Mouse (Mus musculus) heart, embryonic 11.5 days (tissue): ENCODE measurements around the gene Epb41l4b. TPM values are rescaled to one million over a fixed set of nuclear protein-coding genes. Genes with fewer than 3 reads are reported as not detected.

Experiments
- ATAC-seq: fragments of 200-750 bp; cut with Nextera tagmentation; replicated peaks from 2 replicates; pipeline ENCODE4 v1.8.0; 2017; ENCODE audit warnings: moderate library complexity; ENCODE audit not compliant: insufficient number of reproducible peaks, low FRiP score, low TSS enrichment
- H3K27ac ChIP-seq: fragments of 300-500 bp; sonication (generic); 2 replicates; pipeline ENCODE4 v1.5.1; 2014; ENCODE audit warnings: mild to moderate bottlenecking, low read depth, low read length
- H3K27me3 ChIP-seq: fragments of 300-500 bp; sonication (generic); 2 replicates; pipeline ENCODE4 v1.6.1; 2014; ENCODE audit warnings: mild to moderate bottlenecking, low read length, mixed read lengths; ENCODE audit not compliant: control insufficient read depth, insufficient read depth
- H3K36me3 ChIP-seq: fragments of 300-500 bp; sonication (generic); 2 replicates; pipeline ENCODE4 v1.6.1; 2014; ENCODE audit warnings: mild to moderate bottlenecking, low read length, moderate library complexity, mixed read lengths; ENCODE audit not compliant: control insufficient read depth, insufficient read depth
- H3K4me1 ChIP-seq: fragments of 300-500 bp; sonication (generic); 2 replicates; pipeline ENCODE4 v1.6.1; 2014; ENCODE audit warnings: low read length; ENCODE audit not compliant: control insufficient read depth, insufficient read depth
- H3K4me2 ChIP-seq: fragments of 300-500 bp; sonication (generic); 2 replicates; pipeline ENCODE4 v1.6.1; 2014; ENCODE audit warnings: mild to moderate bottlenecking, moderate library complexity
- H3K4me3 ChIP-seq: fragments of 300-500 bp; sonication (generic); 2 replicates; pipeline ENCODE4 v1.5.1; 2014; ENCODE audit warnings: low read depth, low read length
- H3K9ac ChIP-seq: fragments of 300-500 bp; sonication (generic); 2 replicates; pipeline ENCODE4 v1.6.1; 2014; ENCODE audit warnings: mild to moderate bottlenecking, low read depth, low read length, moderate library complexity
- H3K9me3 ChIP-seq: fragments of 300-500 bp; sonication (generic); replicated peaks from 2 replicates; pipeline ENCODE4 v1.6.1; 2016; ENCODE audit warnings: low read length; ENCODE audit not compliant: control insufficient read depth
- WGBS: fragments of 180-500 bp; shearing (Covaris S2); extraction: QIAGEN DNeasy Blood & Tissue Kit; methylation state at CpG from one replicate; pipeline ENCODE4 v1.1.7; 2014; ENCODE audit not compliant: insufficient replicate concordance; 5-methylcytosine and 5-hydroxymethylcytosine counted together
- polyA plus RNA-seq: library from polyadenylated mRNA; unstranded; fragments of >200 nt; fragmentation: Nextera tagmentation; extraction: Ambion mirVana; gene quantifications from 2 replicates; pipeline ENCODE4 v1.2.1, GENCODE M21; 2014

Gene Epb41l4b
- polyA plus RNA-seq, 1 experiment from 2014 or later = 0.67 TPM

DNA sequence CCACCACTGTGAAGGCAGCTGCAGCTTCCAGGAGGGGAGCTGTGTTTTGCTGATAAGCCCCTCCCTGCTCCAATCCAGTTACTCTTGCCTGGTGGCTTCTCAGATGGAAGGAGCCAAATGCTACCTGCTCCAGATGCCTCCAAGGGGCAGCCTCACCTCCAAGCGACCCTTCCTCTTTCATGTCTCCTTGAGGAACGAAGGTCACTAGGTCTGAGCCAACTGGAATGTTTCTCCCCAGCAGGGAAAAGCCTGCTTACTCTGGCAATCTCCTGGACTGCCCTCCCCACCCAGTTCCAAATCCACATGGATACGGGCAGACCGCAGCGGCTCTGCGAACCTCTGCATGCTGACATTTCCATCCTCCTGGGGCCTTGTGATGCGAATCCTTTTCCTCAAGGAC is 69.4 kb downstream of the Epb41l4b start:
- Histone ChIP-seq H3K9me3 (no peaks in the 10 kb centered on the region), H3K9ac (no peak overlapping the region), H3K27me3 (no peaks in the 10 kb centered on the region), H3K4me3 (no peak overlapping the region), H3K4me1 (no peaks in the 10 kb centered on the region), H3K4me2 (no peak overlapping the region), H3K36me3 (no peaks in the 10 kb centered on the region), H3K27ac (no peak overlapping the region)
- WGBS = 63% methylated on average over 7 of the region's 7 CpGs
- ATAC-seq = no peak

DNA sequence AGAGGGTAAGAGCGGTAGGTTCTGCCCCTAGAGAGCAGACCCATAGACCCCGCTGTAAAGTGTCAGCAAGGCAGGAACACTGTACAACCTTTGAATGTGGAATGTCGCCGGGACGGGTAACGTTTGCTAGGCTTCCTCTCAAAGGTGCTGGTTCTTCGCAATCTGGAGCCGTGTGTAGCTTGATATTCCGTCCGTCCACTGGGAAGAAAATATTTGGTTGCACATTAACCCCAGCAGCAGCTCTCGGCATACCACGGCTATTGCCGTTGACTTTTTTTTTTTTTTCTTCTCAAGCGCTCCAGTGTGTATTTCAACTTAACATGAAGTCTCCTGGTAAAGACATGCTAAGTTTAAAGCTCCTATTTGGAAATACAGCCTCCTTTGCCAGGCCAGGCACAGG is 70.1 kb downstream of the Epb41l4b start:
- no peak overlapping the region for H3K9ac ChIP-seq

DNA sequence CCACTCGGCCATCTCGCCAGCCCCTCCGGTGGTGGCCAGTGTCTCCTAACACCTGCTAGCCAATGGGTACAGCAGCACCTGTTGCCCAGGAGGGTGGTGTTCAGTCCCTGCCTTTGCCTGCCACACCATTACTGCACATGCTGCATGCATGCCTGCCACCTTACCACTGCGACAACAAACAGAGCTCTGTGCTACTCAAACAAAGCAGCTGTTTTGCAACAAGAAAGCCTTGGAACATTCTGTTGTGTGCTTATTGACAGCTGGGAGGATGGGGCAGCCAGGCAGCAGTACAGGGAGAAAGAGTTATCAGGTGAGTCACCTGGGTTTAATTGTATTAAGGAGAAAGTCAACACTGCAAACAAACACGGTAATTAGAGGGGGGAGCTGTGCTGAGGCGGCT is 72.6 kb downstream of the Epb41l4b start:
- Histone ChIP-seq H3K27ac (no peak overlapping the region), H3K27me3 (no peaks in the 10 kb centered on the region), H3K4me1 (no peaks in the 10 kb centered on the region), H3K36me3 (no peaks in the 10 kb centered on the region), H3K4me3 (no peak overlapping the region), H3K9ac (no peak overlapping the region), H3K4me2 (no peak overlapping the region), H3K9me3 (no peaks in the 10 kb centered on the region)
- no peak for ATAC-seq
- 70% methylated on average over 6 of the region's 6 CpGs for WGBS

More for the DNA sequence above, 70.1 kb downstream of the Epb41l4b start:
- no peaks in the 10 kb centered on the region for H3K4me1 ChIP-seq
- H3K4me3 ChIP-seq = no peak overlapping the region
- no peaks in the 10 kb centered on the region for H3K9me3 ChIP-seq
- H3K27me3 ChIP-seq = no peaks in the 10 kb centered on the region
- no peak overlapping the region for H3K27ac ChIP-seq
- WGBS = 86% methylated on average over 14 of the region's 14 CpGs
- H3K36me3 ChIP-seq = no peaks in the 10 kb centered on the region
- H3K4me2 ChIP-seq = no peak overlapping the region
- ATAC-seq = no peak

DNA sequence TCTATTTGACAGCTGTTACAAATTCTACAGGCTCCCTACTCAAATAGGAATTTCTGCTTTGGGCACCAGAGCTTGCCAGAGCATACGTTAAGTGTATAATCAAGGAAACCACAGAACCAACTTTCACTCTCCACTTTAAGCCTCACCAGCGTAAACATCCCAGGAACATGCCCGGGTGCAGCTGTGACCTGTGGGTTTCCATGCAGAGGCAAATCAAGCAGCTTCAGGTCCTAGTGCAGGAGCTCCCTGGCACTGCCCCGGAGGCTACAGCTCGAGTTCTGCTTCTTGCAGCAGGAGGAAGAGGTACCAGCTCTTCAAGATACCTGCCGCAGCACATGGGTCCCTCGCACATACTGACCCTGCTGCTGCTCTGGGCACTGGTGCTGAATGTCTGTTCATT is 74.8 kb downstream of the Epb41l4b start:
- Histone ChIP-seq H3K4me3 (no peak overlapping the region), H3K27ac (no peak overlapping the region), H3K9me3 (no peaks in the 10 kb centered on the region), H3K4me2 (no peak overlapping the region), H3K4me1 (0 out of 2 replicates have a peak, but pooled peaks cover 3% of the 10 kb centered on the region), H3K9ac (no peak overlapping the region), H3K36me3 (no peaks in the 10 kb centered on the region), H3K27me3 (0 out of 2 replicates have a peak, but pooled peaks cover 3% of the 10 kb centered on the region)
- WGBS = 76% methylated on average over 7 of the region's 7 CpGs
- ATAC-seq = no peak

DNA sequence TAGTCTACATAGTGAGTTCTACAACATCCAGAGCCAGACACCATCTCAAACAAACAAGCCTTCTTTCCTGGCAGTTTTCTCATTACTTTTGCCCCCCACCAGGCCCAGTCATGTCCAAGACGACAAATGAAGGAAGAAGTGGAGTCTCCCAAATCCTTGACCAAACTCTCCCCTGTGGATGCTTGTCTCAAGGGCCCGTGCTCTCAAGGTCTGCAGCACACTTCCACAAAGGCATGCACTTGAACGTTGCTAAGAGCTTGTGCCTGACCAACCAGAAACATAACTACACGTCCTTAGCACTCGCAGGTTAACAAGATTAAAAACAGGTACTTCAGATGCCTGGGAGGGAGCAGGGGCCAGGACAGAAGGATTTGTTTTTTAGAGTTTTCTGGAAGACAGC is 75.4 kb downstream of the Epb41l4b start:
- 0 out of 2 replicates have a peak, but pooled peaks cover 3% of the 10 kb centered on the region for H3K27me3 ChIP-seq
- 65% methylated on average over 5 of the region's 5 CpGs for WGBS
- no peaks in the 10 kb centered on the region for H3K9me3 ChIP-seq
- H3K36me3 ChIP-seq = no peaks in the 10 kb centered on the region
- H3K9ac ChIP-seq = no peak overlapping the region
- no peak overlapping the region for H3K27ac ChIP-seq
- H3K4me1 ChIP-seq = 0 out of 2 replicates have a peak, but pooled peaks cover 3% of the 10 kb centered on the region
- no peak overlapping the region for H3K4me3 ChIP-seq
- H3K4me2 ChIP-seq = no peak overlapping the region
- ATAC-seq = no peak

DNA sequence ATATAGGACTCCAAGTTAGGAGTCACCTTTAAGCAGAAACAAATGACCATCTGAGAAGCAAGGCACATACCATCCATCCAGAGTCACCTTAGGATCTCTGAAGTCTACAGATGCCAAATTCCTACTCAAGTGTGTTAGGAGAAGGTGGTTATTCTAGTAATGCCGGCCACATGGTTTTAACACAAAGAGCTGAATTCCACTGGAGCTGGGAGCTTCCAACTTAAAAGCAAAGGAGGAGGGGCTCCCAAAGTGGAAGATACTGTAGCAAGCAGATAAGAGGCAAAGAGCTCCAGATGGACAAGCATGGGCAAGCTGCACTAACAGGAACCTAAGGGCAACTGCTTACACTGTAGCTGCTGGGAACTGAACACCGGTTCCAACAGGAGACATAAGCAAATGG is 76.3 kb downstream of the Epb41l4b start:
- Histone ChIP-seq H3K27me3 (0 out of 2 replicates have a peak, but pooled peaks cover 3% of the 10 kb centered on the region), H3K27ac (no peak overlapping the region), H3K9me3 (no peaks in the 10 kb centered on the region), H3K9ac (no peak overlapping the region), H3K36me3 (no peaks in the 10 kb centered on the region), H3K4me3 (no peak overlapping the region), H3K4me1 (0 out of 2 replicates have a peak, but pooled peaks cover 3% of the 10 kb centered on the region), H3K4me2 (no peak overlapping the region)
- 56% methylated on average over 2 of the region's 2 CpGs for WGBS
- ATAC-seq = no peak

DNA sequence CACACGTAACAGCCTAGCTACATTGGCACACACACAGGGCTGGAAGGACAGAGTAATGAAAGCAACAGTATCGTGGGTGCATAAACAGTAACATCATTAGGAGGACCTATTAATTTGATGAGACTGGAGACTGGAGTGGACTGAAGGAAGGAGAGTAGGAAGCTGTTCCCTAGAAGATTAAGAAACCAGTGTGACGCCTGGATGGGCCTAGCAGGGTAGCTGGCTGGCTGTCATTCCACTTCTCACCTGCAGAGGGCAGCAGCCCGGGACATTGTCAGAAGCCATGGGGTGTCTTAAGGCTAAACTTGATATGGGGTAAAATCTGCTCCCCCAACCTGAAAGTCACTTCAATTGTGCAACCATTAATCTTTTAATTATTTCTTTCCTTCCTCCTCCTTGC is 78.0 kb downstream of the Epb41l4b start:
- no peak overlapping the region for H3K27ac ChIP-seq
- H3K27me3 ChIP-seq = 0 out of 2 replicates have a peak, but pooled peaks cover 3% of the 10 kb centered on the region
- H3K4me1 ChIP-seq = 0 out of 2 replicates have a peak, but pooled peaks cover 3% of the 10 kb centered on the region
- no peak for ATAC-seq
- no peaks in the 10 kb centered on the region for H3K36me3 ChIP-seq
- no peak overlapping the region for H3K9ac ChIP-seq
- H3K9me3 ChIP-seq = no peaks in the 10 kb centered on the region
- no peak overlapping the region for H3K4me3 ChIP-seq
- no peak overlapping the region for H3K4me2 ChIP-seq
- WGBS = 25% methylated on average over 4 of the region's 4 CpGs

DNA sequence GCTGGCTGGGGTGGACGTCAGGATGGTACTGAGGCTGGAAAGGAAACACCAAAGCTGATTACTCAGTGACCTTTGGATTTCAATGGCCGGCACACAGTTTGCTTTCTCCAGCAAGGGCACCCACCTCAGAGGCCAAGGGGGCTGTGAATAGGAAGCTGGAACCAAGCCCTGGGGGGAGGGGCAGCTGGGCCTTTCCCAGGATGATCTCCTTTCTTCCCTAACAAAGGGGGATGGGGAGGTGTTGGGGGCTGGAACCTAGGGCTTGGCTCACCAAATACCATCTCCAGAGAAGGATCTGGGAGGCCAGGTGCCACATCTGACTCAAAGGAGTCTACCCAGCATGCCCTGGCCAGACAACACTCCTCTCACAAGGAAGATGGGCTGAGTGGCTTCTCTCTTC is 78.4 kb downstream of the Epb41l4b start:
- Histone ChIP-seq H3K9me3 (no peaks in the 10 kb centered on the region), H3K9ac (no peak overlapping the region), H3K4me1 (0 out of 2 replicates have a peak, but pooled peaks cover 3% of the 10 kb centered on the region), H3K36me3 (no peaks in the 10 kb centered on the region), H3K4me2 (no peak overlapping the region), H3K27me3 (0 out of 2 replicates have a peak, but pooled peaks cover 3% of the 10 kb centered on the region), H3K4me3 (no peak overlapping the region), H3K27ac (no peak overlapping the region)
- no peak for ATAC-seq
- 10% methylated on average over 2 of the region's 2 CpGs for WGBS

DNA sequence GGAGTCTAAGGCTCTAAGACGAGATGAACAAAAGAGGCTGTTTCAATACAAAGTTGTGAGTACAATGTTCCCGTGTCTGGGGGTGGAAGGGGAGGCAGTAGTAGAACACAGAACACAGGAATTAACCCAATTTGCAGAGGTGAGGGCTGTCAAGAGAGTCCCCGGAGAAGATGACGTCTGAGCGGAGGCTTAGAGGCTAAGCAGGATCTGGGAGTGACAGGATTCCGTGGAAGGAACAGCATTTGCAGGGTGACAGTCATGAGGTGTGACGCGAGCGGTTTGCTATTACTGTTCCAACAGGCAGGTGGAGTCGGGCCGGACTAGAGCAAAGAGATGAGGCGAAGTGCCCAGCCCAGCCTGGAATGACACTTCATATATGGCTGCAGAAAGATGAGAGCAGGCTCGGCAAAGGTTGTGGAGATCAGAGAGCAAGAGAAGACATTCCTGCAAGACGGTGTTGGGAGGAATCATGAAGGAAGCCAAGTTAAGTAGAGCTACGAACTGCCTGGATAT is 82.9 kb downstream of the Epb41l4b start:
- H3K4me2 ChIP-seq = no peak overlapping the region
- no peaks in the 10 kb centered on the region for H3K9me3 ChIP-seq
- no peak for ATAC-seq
- no peaks in the 10 kb centered on the region for H3K36me3 ChIP-seq
- WGBS = 72% methylated on average over 15 of the region's 15 CpGs
- H3K4me3 ChIP-seq = no peak overlapping the region
- H3K27me3 ChIP-seq = 0 out of 2 replicates have a peak, but pooled peaks cover 3% of the 10 kb centered on the region
- H3K9ac ChIP-seq = no peak overlapping the region
- no peak overlapping the region for H3K27ac ChIP-seq
- H3K4me1 ChIP-seq = 0 out of 2 replicates have a peak, but pooled peaks cover 5% of the 10 kb centered on the region
